Mouse (Mus musculus) liver, embryonic 14.5 days (tissue): ENCODE measurements around the gene Tmem88b.

Experiments used
- CTCF ChIP-seq: IDR thresholded peaks from 2 replicates; pipeline ENCODE4 v1.5.1; 2016; ENCODE audit warnings: antibody characterized with exemption, low read depth, control low read depth
- EP300 ChIP-seq: IDR thresholded peaks from 2 replicates; pipeline ENCODE4 v1.6.1; 2016; ENCODE audit warnings: antibody characterized with exemption, low read depth

- TF ChIP-seq CTCF (no peak), EP300 (no peak)
Measured at GRCm38 (mm10) chr4:155811929-155812664, 26.4 kb upstream of the Tmem88b start, which contains the start of gene Ccnl2.
